Mouse (Mus musculus): ENCODE measurements around the gene Ppt2.

DNA sequence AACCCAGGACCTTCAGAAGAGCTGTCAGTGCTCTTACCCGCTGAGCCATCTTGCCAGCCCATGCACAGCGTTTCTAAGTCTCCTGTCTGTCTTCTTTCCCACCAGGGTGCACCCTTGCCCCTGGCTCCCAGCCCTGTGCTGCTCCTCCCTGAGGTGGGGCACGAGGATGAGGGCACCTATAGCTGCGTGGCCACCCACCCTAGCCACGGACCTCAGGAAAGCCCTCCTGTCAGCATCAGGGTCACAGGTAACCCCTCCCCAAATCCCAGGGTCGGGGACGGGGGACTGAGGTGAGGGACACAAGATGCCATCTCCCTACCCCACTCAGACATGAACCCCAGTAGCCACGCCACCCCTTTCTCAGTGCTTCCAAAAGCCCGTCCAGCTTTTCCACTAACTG, 28.4 kb downstream of the Ppt2 start:
- no peak for TF ChIP-seq CTCF (IDR thresholded peaks at IDR 0.05; ENCODE audit: control insufficient read depth, insufficient read depth, insufficient read length)
- no peak for TF ChIP-seq MYOG (IDR thresholded peaks at IDR 0.05; ENCODE audit: control insufficient read depth, extremely low read depth, insufficient read length)
- no peak for TF ChIP-seq MYOD1 (IDR thresholded peaks at IDR 0.05; ENCODE audit: control insufficient read depth, insufficient read length, low read depth)
- no peak for TF ChIP-seq MAX (IDR thresholded peaks at IDR 0.05)
- no peak for TF ChIP-seq USF1 (IDR thresholded peaks at IDR 0.05; ENCODE audit: low read depth)
- TF ChIP-seq FOSL1 (IDR thresholded peaks at IDR 0.05; ENCODE audit: insufficient read depth, low read length, poor library complexity, severe bottlenecking): no peak

Measured in C2C12 (cell line).